Mouse (Mus musculus): Measurements from ENCODE around the gene Eya4. TPM values are rescaled to one million over a fixed set of nuclear protein-coding genes. Genes with fewer than 3 reads are reported as not detected.

Eya4 gene
- polyA plus RNA-seq, 1 experiment from 2014 or later: 0.26 TPM

- WGBS (ENCODE audit: insufficient replicate concordance): 61% methylated on average over 6 of the region's 6 CpGs
- no peak overlapping the region for H3K27ac ChIP-seq (replicated peaks)
- H3K27me3 ChIP-seq: no peaks in the 10 kb centered on the region
- no peaks in the 10 kb centered on the region for H3K4me1 ChIP-seq (replicated peaks)
- no peak for ATAC-seq (ENCODE audit: insufficient read depth)
- no peak overlapping the region for H3K4me2 ChIP-seq
- H3K9ac ChIP-seq: no peak overlapping the region
- no peaks in the 10 kb centered on the region for H3K36me3 ChIP-seq (replicated peaks)
- H3K9me3 ChIP-seq (replicated peaks): no peaks in the 10 kb centered on the region
- H3K4me3 ChIP-seq (replicated peaks): no peak overlapping the region
Observed at GRCm38 (mm10) chr10:23185391-23185790, 165.2 kb downstream of the Eya4 start.

DNA sequence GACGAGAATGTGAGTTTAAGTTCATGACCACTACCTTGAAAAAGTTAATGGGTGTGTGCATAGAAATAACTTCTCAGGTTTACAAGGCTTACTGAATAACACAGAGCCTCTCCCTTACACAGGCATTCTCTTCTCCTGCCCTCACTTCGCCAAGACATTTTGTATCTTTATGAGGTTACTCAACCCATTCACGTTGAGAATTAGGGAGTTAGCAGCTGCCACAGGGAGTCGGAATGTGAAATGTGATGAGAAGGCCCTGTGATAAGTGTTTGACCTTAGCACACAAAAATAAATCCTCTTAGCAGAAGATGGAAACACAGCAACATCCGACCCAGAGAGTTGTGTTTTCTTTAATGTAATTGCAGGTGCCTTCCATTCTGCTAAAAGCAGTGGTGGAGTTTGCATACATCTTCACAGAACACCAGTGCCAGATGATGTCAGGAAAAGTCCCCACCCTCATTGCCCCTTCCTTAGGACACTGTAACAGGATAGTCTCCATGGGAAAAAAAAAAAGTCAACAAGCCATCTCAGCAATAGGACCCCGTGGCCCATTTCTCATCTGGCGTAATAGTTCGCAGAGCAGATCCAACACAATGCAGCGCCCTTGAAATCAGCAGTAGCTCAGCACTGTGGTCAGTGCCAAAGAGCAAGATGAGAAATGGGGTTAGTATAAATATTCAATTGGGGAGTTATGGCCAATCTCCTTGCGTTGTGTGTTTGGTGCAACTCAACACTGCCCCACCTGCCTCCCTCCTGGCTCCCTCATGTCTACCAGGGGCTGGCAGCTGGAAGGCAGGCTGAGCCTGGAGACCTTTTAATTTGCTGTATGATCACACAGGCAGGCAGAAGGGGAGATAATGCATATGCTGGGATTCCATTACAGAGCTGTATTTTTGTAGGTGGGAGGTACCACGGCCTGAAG, 168.8 kb downstream of the Eya4 start:
- H3K4me3 ChIP-seq (replicated peaks): no peak overlapping the region
- ATAC-seq (ENCODE audit: insufficient read depth): no peak
- no peaks in the 10 kb centered on the region for H3K9me3 ChIP-seq (replicated peaks)
- H3K9ac ChIP-seq: no peak overlapping the region
- no peaks in the 10 kb centered on the region for H3K27me3 ChIP-seq
- no peak overlapping the region for H3K27ac ChIP-seq (replicated peaks)
- no peak overlapping the region for H3K4me2 ChIP-seq
- H3K4me1 ChIP-seq (replicated peaks): no peaks in the 10 kb centered on the region
- no peaks in the 10 kb centered on the region for H3K36me3 ChIP-seq (replicated peaks)
- 67% methylated on average over 11 of the region's 11 CpGs for whole genome bisulfite sequencing (ENCODE audit: insufficient replicate concordance)

DNA sequence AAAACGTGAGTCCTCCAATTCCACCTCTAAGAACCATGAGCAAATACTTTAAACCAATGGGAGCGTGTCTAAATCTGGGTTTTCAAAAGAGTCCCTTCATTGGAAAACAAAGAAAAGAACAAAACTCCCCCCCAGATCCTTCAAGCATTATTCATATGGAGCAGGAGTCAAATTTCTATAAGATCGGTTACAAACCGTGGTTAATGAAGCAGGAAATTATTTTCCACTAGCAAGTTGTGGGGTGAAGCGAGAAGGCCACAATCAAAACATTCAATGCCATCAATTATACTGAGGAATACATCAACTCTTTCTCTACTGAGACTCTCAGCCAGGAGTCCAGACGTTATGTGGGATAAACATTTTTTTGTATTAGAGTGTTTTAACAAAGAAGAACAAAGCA, 171.3 kb downstream of the Eya4 start:
- no peak for ATAC-seq (ENCODE audit: insufficient read depth)
- Histone ChIP-seq H3K4me3 (replicated peaks) (no peak overlapping the region), H3K4me1 (replicated peaks) (no peaks in the 10 kb centered on the region), H3K4me2 (no peak overlapping the region), H3K27ac (replicated peaks) (no peak overlapping the region), H3K36me3 (replicated peaks) (no peaks in the 10 kb centered on the region), H3K9ac (no peak overlapping the region), H3K9me3 (replicated peaks) (no peaks in the 10 kb centered on the region), H3K27me3 (no peaks in the 10 kb centered on the region)
- WGBS (ENCODE audit: insufficient replicate concordance): 59% methylated on average over 6 of the region's 6 CpGs

GRCm38 (mm10) chr10:23177347-23178046, 173.1 kb downstream of the Eya4 start:
- Histone ChIP-seq H3K4me2 (no peak overlapping the region), H3K4me3 (replicated peaks) (no peak overlapping the region), H3K27me3 (no peaks in the 10 kb centered on the region), H3K27ac (replicated peaks) (no peak overlapping the region), H3K9me3 (replicated peaks) (no peaks in the 10 kb centered on the region), H3K36me3 (replicated peaks) (no peaks in the 10 kb centered on the region), H3K4me1 (replicated peaks) (no peaks in the 10 kb centered on the region), H3K9ac (no peak overlapping the region)
- ATAC-seq (ENCODE audit: insufficient read depth): no peak
- WGBS (ENCODE audit: insufficient replicate concordance): 54% methylated on average over 5 of the region's 5 CpGs

DNA sequence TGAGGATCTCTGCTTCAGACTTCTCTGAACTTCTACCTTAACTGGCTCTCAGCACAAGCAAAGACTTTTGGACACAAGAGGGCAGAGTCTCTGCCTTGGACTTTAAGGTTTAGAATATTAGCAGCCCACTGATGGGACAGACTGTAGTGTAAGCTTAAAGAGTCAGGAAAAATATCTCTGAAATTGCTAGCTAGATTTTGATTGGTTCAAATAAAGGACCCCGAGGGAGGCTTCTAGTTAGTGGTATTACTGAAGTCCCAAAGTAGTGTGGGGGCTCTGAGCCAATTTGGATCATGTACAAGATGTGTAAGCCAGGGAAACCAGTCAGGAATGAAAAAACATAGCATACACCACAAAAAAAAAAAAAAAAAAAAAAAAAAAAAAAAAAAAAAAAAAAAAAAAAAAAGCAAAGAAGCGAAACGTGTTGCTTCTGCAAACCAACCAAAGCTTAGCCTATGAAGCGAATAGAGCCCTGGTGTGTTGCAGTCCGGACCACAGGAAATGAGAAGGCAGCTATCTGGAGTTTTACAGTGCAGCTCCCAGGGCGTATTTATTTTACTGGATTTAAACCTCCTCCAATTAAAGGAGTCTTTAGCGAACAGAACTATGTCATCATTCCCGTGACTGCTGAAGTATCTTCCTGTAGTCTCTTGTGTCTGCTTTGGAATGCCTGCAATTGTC, 173.8 kb downstream of the Eya4 start:
- no peak for ATAC-seq (ENCODE audit: insufficient read depth)

GRCm38 (mm10) chr10:23171541-23171940, 179.0 kb downstream of the Eya4 start:
- H3K9ac ChIP-seq: no peak overlapping the region
- no peak overlapping the region for H3K4me2 ChIP-seq
- no peak overlapping the region for H3K4me3 ChIP-seq (replicated peaks)
- no peaks in the 10 kb centered on the region for H3K9me3 ChIP-seq (replicated peaks)
- H3K27ac ChIP-seq (replicated peaks): no peak overlapping the region
- no peaks in the 10 kb centered on the region for H3K36me3 ChIP-seq (replicated peaks)
- no peaks in the 10 kb centered on the region for H3K4me1 ChIP-seq (replicated peaks)
- no peaks in the 10 kb centered on the region for H3K27me3 ChIP-seq
- WGBS (ENCODE audit: insufficient replicate concordance): 74% methylated on average over 7 of the region's 7 CpGs
- no peak for ATAC-seq (ENCODE audit: insufficient read depth)

More for the DNA sequence above, 173.8 kb downstream of the Eya4 start:
- H3K4me3 ChIP-seq (replicated peaks): no peak overlapping the region
- H3K27ac ChIP-seq (replicated peaks): no peak overlapping the region
- 46% methylated on average over 8 of the region's 8 CpGs for WGBS (ENCODE audit: insufficient replicate concordance)
- no peak overlapping the region for H3K9ac ChIP-seq
- no peaks in the 10 kb centered on the region for H3K27me3 ChIP-seq
- H3K4me2 ChIP-seq: no peak overlapping the region
- H3K9me3 ChIP-seq (replicated peaks): no peaks in the 10 kb centered on the region
- no peaks in the 10 kb centered on the region for H3K4me1 ChIP-seq (replicated peaks)
- no peaks in the 10 kb centered on the region for H3K36me3 ChIP-seq (replicated peaks)

DNA sequence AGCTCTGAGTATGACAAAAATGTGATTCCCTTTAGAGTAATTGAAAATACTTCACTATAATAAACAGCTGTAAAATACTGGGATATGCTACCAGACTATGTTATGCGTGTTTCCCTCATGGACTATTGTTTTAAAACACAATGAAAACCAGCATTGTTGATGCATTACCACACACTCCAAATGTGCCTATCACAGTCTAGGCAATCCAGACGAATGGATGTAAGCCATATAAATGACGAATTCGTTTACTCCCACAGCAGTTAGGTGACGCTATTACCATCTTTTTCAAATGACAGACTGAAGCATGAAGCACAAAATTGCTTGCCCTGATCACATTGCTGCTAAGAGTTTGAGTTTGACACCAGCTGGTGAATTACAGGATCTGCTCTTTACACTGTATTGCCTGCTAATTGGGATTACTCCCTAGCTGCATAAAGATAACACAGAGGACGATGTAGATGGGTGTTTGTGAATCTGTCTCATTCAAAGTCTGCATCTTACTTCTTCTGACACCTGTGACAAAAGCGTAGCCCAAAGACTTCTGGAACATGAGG, 185.4 kb downstream of the Eya4 start:
- Histone ChIP-seq H3K9ac (no peak overlapping the region), H3K4me1 (replicated peaks) (no peaks in the 10 kb centered on the region), H3K4me3 (replicated peaks) (no peak overlapping the region), H3K27me3 (no peaks in the 10 kb centered on the region), H3K4me2 (no peak overlapping the region), H3K9me3 (replicated peaks) (no peaks in the 10 kb centered on the region), H3K27ac (replicated peaks) (no peak overlapping the region), H3K36me3 (replicated peaks) (no peaks in the 10 kb centered on the region)
- ATAC-seq (ENCODE audit: insufficient read depth): no peak
- 53% methylated on average over 7 of the region's 7 CpGs for WGBS (ENCODE audit: insufficient replicate concordance)

DNA sequence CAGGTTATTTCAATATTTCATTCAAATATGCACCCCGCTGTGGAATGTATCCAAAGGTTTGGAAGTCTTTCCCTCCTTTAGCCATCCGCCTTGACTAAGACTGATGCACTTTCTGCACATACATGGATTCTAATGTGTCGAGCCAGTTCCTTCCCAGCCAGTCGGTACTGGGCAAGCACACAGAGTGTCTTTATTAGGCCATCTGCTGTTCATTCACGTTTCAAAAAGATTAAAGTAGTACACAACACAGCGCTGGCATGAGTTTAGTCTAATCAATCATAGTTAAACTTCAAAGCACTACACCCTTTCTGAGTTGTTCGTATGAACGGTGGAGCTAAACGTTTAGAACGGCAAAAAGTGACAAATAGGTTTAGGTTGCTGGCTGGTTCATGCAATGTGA, 190.7 kb downstream of the Eya4 start:
- Histone ChIP-seq H3K9me3 (replicated peaks) (no peaks in the 10 kb centered on the region), H3K36me3 (replicated peaks) (no peaks in the 10 kb centered on the region), H3K4me2 (no peak overlapping the region), H3K27me3 (no peaks in the 10 kb centered on the region), H3K27ac (replicated peaks) (no peak overlapping the region), H3K9ac (no peak overlapping the region), H3K4me1 (replicated peaks) (no peaks in the 10 kb centered on the region), H3K4me3 (replicated peaks) (no peak overlapping the region)
- 67% methylated on average over 10 of the region's 10 CpGs for WGBS (ENCODE audit: insufficient replicate concordance)
- no peak for ATAC-seq (ENCODE audit: insufficient read depth)

DNA sequence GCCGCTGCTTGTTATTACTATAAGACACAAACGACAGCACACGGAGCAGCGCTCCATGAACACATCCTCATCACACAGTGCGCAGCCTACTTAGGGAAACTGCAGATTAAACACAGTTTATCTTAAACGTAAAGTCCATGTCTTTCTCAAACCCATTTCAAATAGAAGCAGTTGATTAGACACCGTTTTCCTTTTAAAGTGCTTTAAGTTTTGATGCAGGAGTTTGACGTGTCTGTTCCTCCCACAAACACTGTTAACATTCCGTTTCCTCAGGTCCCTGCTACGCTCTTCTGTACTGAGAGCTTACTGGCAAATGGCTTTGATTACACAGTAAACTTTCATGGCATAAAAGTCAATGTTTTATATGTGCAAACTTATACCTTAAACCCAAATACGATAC, 191.4 kb downstream of the Eya4 start:
- no peak overlapping the region for H3K4me2 ChIP-seq
- 72% methylated on average over 11 of the region's 11 CpGs for WGBS (ENCODE audit: insufficient replicate concordance)
- no peak for ATAC-seq (ENCODE audit: insufficient read depth)

GRCm38 (mm10) chr10:23156866-23157625, 193.5 kb downstream of the Eya4 start:
- Histone ChIP-seq H3K27me3 (no peaks in the 10 kb centered on the region), H3K9me3 (replicated peaks) (no peaks in the 10 kb centered on the region), H3K4me3 (replicated peaks) (no peak overlapping the region), H3K9ac (no peak overlapping the region), H3K27ac (replicated peaks) (no peak overlapping the region), H3K4me1 (replicated peaks) (no peaks in the 10 kb centered on the region), H3K36me3 (replicated peaks) (no peaks in the 10 kb centered on the region), H3K4me2 (no peak overlapping the region)
- WGBS (ENCODE audit: insufficient replicate concordance): 57% methylated on average over 18 of the region's 18 CpGs
- ATAC-seq (ENCODE audit: insufficient read depth): no peak

More for the DNA sequence above, 191.4 kb downstream of the Eya4 start:
- Histone ChIP-seq H3K4me1 (replicated peaks) (no peaks in the 10 kb centered on the region), H3K27me3 (no peaks in the 10 kb centered on the region), H3K9me3 (replicated peaks) (no peaks in the 10 kb centered on the region), H3K9ac (no peak overlapping the region), H3K36me3 (replicated peaks) (no peaks in the 10 kb centered on the region), H3K27ac (replicated peaks) (no peak overlapping the region), H3K4me3 (replicated peaks) (no peak overlapping the region)
